Mouse (Mus musculus) forebrain, postnatal 0 days (tissue): Measurements from ENCODE around the gene Man2b1. TPM values are rescaled to one million over a fixed set of nuclear protein-coding genes. Genes with fewer than 3 reads are reported as not detected.

Source experiments
- ATAC-seq: fragments of 200-750 bp; cut with Nextera tagmentation; 2 replicates; pipeline ENCODE4 v1.8.0; 2017; ENCODE audit warnings: mild to moderate bottlenecking, moderate library complexity
- DNase-seq: peaks from one replicate; pipeline ENCODE4 v3.0.0-alpha.2; 2015
- H3K27ac ChIP-seq: fragments of 300-500 bp; sonication (generic); 2 replicates; pipeline ENCODE4 v1.5.1; 2014; ENCODE audit warnings: low read depth, mild to moderate bottlenecking, antibody characterized with exemption, low read length, moderate library complexity, mixed read lengths
- H3K27me3 ChIP-seq: fragments of 300-500 bp; sonication (generic); 2 replicates; pipeline ENCODE4 v1.6.1; 2014; ENCODE audit warnings: mild to moderate bottlenecking, low read length, mixed read lengths; ENCODE audit not compliant: insufficient read depth
- H3K36me3 ChIP-seq: fragments of 300-500 bp; sonication (generic); 2 replicates; pipeline ENCODE4 v1.6.1; 2014; ENCODE audit warnings: mild to moderate bottlenecking, moderate library complexity; ENCODE audit not compliant: insufficient read depth
- H3K4me1 ChIP-seq: fragments of 300-500 bp; sonication (generic); 2 replicates; pipeline ENCODE4 v1.6.1; 2014; ENCODE audit warnings: antibody characterized with exemption; ENCODE audit not compliant: insufficient read depth
- H3K4me2 ChIP-seq: fragments of 300-500 bp; sonication (generic); 2 replicates; pipeline ENCODE4 v1.6.1; 2014; ENCODE audit warnings: low read depth, mild to moderate bottlenecking, moderate library complexity
- H3K4me3 ChIP-seq: fragments of 300-500 bp; sonication (generic); 2 replicates; pipeline ENCODE4 v1.5.1; 2014; ENCODE audit warnings: low read depth, low read length, mixed read lengths
- H3K9ac ChIP-seq: fragments of 300-500 bp; sonication (generic); 2 replicates; pipeline ENCODE4 v1.6.1; 2014; ENCODE audit warnings: mild to moderate bottlenecking
- H3K9me3 ChIP-seq: fragments of 300-500 bp; sonication (generic); 2 replicates; pipeline ENCODE4 v1.6.1; 2016; ENCODE audit warnings: low read length
- CTCF ChIP-seq: sonication (generic); IDR thresholded peaks from 2 replicates; pipeline ENCODE4 v1.5.1; 2016; ENCODE audit warnings: antibody characterized with exemption, control low read depth, low read depth
- WGBS: fragments of 180-500 bp; shearing (Covaris S2); extraction: QIAGEN DNeasy Blood & Tissue Kit; methylation state at CpG from one replicate; pipeline ENCODE4 v1.1.7; 2014; 5-methylcytosine and 5-hydroxymethylcytosine counted together
- polyA plus RNA-seq: library from polyadenylated mRNA; unstranded; fragments of >200 nt; fragmentation: Nextera tagmentation; extraction: Ambion mirVana; gene quantifications from 2 replicates; pipeline ENCODE4 v1.2.1, GENCODE M21; 2015
- total RNA-seq: library from RNA; depleted of rRNA; stranded (reverse); fragments of >200 nt; gene quantifications from 2 replicates; pipeline ENCODE4 v1.2.3, GENCODE M21; 2014

Man2b1 gene
- total and polyA plus RNA-seq, 2 experiments from 2014 or later, result 18.0 to 28.8 TPM

GRCm38 (mm10) chr8:85095566-85095965 lies 12.5 kb downstream of the Man2b1 start:
- peaks cover 46% of the 10 kb centered on the region for H3K36me3 ChIP-seq
- WGBS, result 96% methylated on average over 7 of the region's 7 CpGs
- no peak overlapping the region for H3K4me3 ChIP-seq
- no peaks in the 10 kb centered on the region for H3K4me1 ChIP-seq
- ATAC-seq, result no peak
- no peak for DNase-seq
- no peak for TF ChIP-seq CTCF
- H3K27me3 ChIP-seq, result no peaks in the 10 kb centered on the region
- no peak overlapping the region for H3K4me2 ChIP-seq
- H3K9me3 ChIP-seq, result no peaks in the 10 kb centered on the region
- no peak overlapping the region for H3K9ac ChIP-seq
- no peak overlapping the region for H3K27ac ChIP-seq

GRCm38 (mm10) chr8:85096196-85096595 lies 13.1 kb downstream of the Man2b1 start:
- WGBS, result 95% methylated on average over 16 of the region's 16 CpGs
- H3K9ac ChIP-seq, result no peak overlapping the region

GRCm38 (mm10) chr8:85096850-85097249 lies 13.8 kb downstream of the Man2b1 start:
- Histone ChIP-seq H3K9ac (no peak overlapping the region), H3K4me2 (no peak overlapping the region), H3K27me3 (no peaks in the 10 kb centered on the region), H3K4me1 (no peaks in the 10 kb centered on the region), H3K36me3 (peaks cover 46% of the 10 kb centered on the region), H3K4me3 (no peak overlapping the region), H3K27ac (no peak overlapping the region), H3K9me3 (no peaks in the 10 kb centered on the region)
- ATAC-seq (no peak), DNase-seq (no peak)
- WGBS, result 90% methylated on average over 4 of the region's 4 CpGs
- TF ChIP-seq CTCF, result no peak

More at GRCm38 (mm10) chr8:85096196-85096595, 13.1 kb downstream of the Man2b1 start:
- Histone ChIP-seq H3K27ac (no peak overlapping the region), H3K4me1 (no peaks in the 10 kb centered on the region), H3K9me3 (no peaks in the 10 kb centered on the region), H3K4me3 (no peak overlapping the region), H3K4me2 (no peak overlapping the region), H3K27me3 (no peaks in the 10 kb centered on the region), H3K36me3 (peaks cover 46% of the 10 kb centered on the region)
- no peak for ATAC-seq
- no peak for DNase-seq
- TF ChIP-seq CTCF, result no peak

DNA sequence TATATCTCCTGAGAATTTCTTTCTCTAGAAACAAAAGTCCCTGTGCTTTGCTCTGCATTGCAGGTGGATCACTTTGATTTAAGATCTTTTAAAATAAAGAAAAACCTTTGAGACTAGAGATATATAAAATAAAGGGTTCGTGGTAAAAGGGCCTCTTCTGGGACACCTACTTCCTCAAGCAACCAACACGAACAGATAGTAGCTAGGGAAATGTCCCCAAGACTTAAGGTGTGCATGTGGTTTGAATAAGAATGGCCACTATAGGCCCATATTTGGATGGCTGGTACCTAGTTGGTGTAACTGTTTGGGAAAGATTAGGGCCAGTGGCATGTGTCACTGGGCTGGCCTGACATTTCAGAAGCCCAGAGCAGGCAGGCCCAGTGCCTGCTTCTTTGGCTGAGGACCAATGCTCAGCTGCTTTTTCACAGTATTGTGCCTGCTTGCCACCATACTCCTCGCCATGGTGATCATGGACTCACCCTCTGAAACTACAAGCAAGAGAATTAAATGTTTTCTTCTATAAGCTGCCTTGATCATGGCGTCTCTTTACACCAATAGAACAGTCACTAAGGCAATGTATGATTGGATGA lies 17.1 kb downstream of the Man2b1 start:
- no peak overlapping the region for H3K4me2 ChIP-seq
- no peaks in the 10 kb centered on the region for H3K27me3 ChIP-seq
- H3K36me3 ChIP-seq, result peaks cover 30% of the 10 kb centered on the region
- H3K4me1 ChIP-seq, result no peaks in the 10 kb centered on the region
- H3K27ac ChIP-seq, result no peak overlapping the region
- WGBS, result 84% methylated on average over 4 of the region's 4 CpGs
- ATAC-seq (no peak), DNase-seq (no peak)
- H3K4me3 ChIP-seq, result no peak overlapping the region
- no peak overlapping the region for H3K9ac ChIP-seq
- no peaks in the 10 kb centered on the region for H3K9me3 ChIP-seq
- no peak for TF ChIP-seq CTCF

GRCm38 (mm10) chr8:85113241-85113640 lies 30.2 kb downstream of the Man2b1 start:
- TF ChIP-seq CTCF, result no peak
- DNase-seq (no peak), ATAC-seq (no peak)
- H3K27ac ChIP-seq, result no peak overlapping the region
- peaks cover 26% of the 10 kb centered on the region for H3K36me3 ChIP-seq
- no peak overlapping the region for H3K9ac ChIP-seq
- 97% methylated on average over 10 of the region's 10 CpGs for WGBS
- no peak overlapping the region for H3K4me2 ChIP-seq
- H3K4me1 ChIP-seq, result no peaks in the 10 kb centered on the region
- no peak overlapping the region for H3K4me3 ChIP-seq
- H3K9me3 ChIP-seq, result no peaks in the 10 kb centered on the region
- H3K27me3 ChIP-seq, result no peaks in the 10 kb centered on the region

GRCm38 (mm10) chr8:85115501-85115900 lies 32.4 kb downstream of the Man2b1 start:
- 75% methylated on average over 4 of the region's 4 CpGs for WGBS

GRCm38 (mm10) chr8:85116984-85117383 lies 33.9 kb downstream of the Man2b1 start:
- Histone ChIP-seq H3K27ac (no peak overlapping the region), H3K4me2 (no peak overlapping the region), H3K4me1 (no peaks in the 10 kb centered on the region), H3K9me3 (no peaks in the 10 kb centered on the region), H3K36me3 (peaks cover under 1% of the 10 kb centered on the region; the same call in 1 of the 2 replicates), H3K9ac (no peak overlapping the region), H3K4me3 (no peak overlapping the region), H3K27me3 (no peaks in the 10 kb centered on the region)
- 93% methylated on average over 7 of the region's 7 CpGs for WGBS
- ATAC-seq, result no peak
- DNase-seq, result no peak
- TF ChIP-seq CTCF, result no peak

More at GRCm38 (mm10) chr8:85115501-85115900, 32.4 kb downstream of the Man2b1 start:
- no peaks in the 10 kb centered on the region for H3K4me1 ChIP-seq
- H3K9me3 ChIP-seq, result no peaks in the 10 kb centered on the region
- ATAC-seq (no peak), DNase-seq (no peak)
- TF ChIP-seq CTCF, result no peak
- no peak overlapping the region for H3K4me2 ChIP-seq
- H3K27ac ChIP-seq, result no peak overlapping the region
- H3K36me3 ChIP-seq, result peaks cover 15% of the 10 kb centered on the region
- H3K9ac ChIP-seq, result no peak overlapping the region
- no peak overlapping the region for H3K4me3 ChIP-seq
- no peaks in the 10 kb centered on the region for H3K27me3 ChIP-seq
